Mouse (Mus musculus) bone marrow, adult 2 months (tissue): ENCODE results near the gene Zfp385a.

Experiments used
- CTCF ChIP-seq: fragments of 200-500 bp; IDR thresholded peaks from 2 replicates; pipeline ENCODE4 v1.5.1; 2011; ENCODE audit warnings: low read length, control low read depth; ENCODE audit not compliant: control insufficient read depth, insufficient read depth
- POLR2A ChIP-seq: fragments of 200-500 bp; IDR thresholded peaks from 2 replicates; pipeline ENCODE4 v1.6.1; 2011; ENCODE audit warnings: low read depth, mild to moderate bottlenecking, control low read depth, low read length, borderline replicate concordance; ENCODE audit not compliant: control insufficient read depth

DNA sequence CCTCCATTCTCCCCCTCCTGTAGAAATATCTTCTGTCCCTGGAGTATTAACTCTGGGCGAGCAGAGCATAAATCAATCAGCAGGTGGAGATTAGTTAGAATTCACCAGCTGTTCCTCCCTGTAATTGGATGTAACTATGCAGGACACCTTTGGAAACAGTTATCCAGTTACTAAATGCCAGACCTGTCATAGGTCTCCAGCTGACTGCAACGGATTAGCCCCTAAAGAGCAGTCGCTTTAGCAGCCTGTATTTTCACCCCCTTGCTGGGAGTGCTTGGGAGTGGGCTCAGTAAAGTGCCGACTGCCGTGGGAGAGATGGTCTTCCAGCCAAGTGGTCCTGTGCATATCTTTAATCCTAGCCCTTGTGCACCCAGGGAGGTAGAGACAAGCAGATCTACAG, 50.3 kb downstream of the Zfp385a start:
- TF ChIP-seq CTCF (no peak), POLR2A (no peak)
